Mouse (Mus musculus): ENCODE measurements around the gene Mccc2. TPM values are rescaled to one million over a fixed set of nuclear protein-coding genes. Genes with fewer than 3 reads are reported as not detected.

Mccc2 gene
- polyA plus RNA-seq, 1 experiment from 2014 or later: 31.0 TPM

GRCm38 (mm10) chr13:99955591-99955944, 59.9 kb downstream of the Mccc2 start:
- Histone ChIP-seq H3K27me3 (replicated peaks; ENCODE audit: control insufficient read depth, insufficient read depth, low read length) (no peaks in the 10 kb centered on the region), H3K36me3 (ENCODE audit: control insufficient read depth, insufficient read depth, low read length) (peaks cover 5% of the 10 kb centered on the region; the same call in 1 of the 2 replicates), H3K9ac (ENCODE audit: low read depth, low read length) (no peak overlapping the region), H3K4me2 (no peak overlapping the region), H3K4me3 (ENCODE audit: low read depth, low read length) (no peak overlapping the region), H3K9me3 (ENCODE audit: control insufficient read depth, low read length) (no peaks in the 10 kb centered on the region), H3K4me1 (replicated peaks; ENCODE audit: control insufficient read depth, insufficient read depth, low read length) (no peaks in the 10 kb centered on the region), H3K27ac (ENCODE audit: low read depth, low read length) (no peak overlapping the region)
- 82% methylated on average over 1 of the region's 1 CpGs for WGBS
- ATAC-seq (replicated peaks; ENCODE audit: low FRiP score) (no peak), DNase-seq (ENCODE audit: low spot score) (no peak)

- no peak overlapping the region for H3K27ac ChIP-seq (ENCODE audit: low read depth, low read length)
- no peaks in the 10 kb centered on the region for H3K27me3 ChIP-seq (replicated peaks; ENCODE audit: control insufficient read depth, insufficient read depth, low read length)
- no peak overlapping the region for H3K9ac ChIP-seq (ENCODE audit: low read depth, low read length)
- DNase-seq (ENCODE audit: low spot score) (no peak), ATAC-seq (replicated peaks; ENCODE audit: low FRiP score) (no peak)
- H3K36me3 ChIP-seq (ENCODE audit: control insufficient read depth, insufficient read depth, low read length): peaks cover 5% of the 10 kb centered on the region; the same call in 1 of the 2 replicates
- WGBS: 91% methylated on average over 5 of the region's 5 CpGs
- H3K9me3 ChIP-seq (ENCODE audit: control insufficient read depth, low read length): no peaks in the 10 kb centered on the region
- no peaks in the 10 kb centered on the region for H3K4me1 ChIP-seq (replicated peaks; ENCODE audit: control insufficient read depth, insufficient read depth, low read length)
- H3K4me2 ChIP-seq: no peak overlapping the region
- H3K4me3 ChIP-seq (ENCODE audit: low read depth, low read length): no peak overlapping the region
These were observed 60.4 kb downstream of the Mccc2 start for GRCm38 (mm10) chr13:99954902-99955590.

DNA sequence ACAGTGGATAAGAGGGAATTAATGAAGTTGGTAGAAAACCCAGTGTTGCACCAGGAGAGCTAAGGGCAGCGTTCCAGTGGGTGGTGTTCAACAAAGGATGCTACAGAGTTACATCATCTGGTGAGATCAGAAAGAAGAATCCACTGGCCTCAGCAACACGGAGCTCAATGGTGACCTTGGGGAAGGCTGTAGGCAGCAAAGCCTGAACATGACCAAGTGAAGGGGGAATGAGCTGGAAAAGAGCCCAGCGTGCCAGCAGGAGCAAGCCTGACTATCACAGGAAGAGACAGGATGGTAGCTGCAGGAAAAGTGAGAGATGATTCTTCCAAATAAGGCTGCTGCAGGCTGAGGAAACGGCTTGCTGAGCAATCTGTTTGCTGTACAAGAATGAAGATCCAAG, 68.0 kb downstream of the Mccc2 start:
- H3K4me1 ChIP-seq (replicated peaks; ENCODE audit: control insufficient read depth, insufficient read depth, low read length): no peaks in the 10 kb centered on the region
- 89% methylated on average over 4 of the region's 4 CpGs for WGBS
- no peaks in the 10 kb centered on the region for H3K27me3 ChIP-seq (replicated peaks; ENCODE audit: control insufficient read depth, insufficient read depth, low read length)
- H3K27ac ChIP-seq (ENCODE audit: low read depth, low read length): no peak overlapping the region
- no peak overlapping the region for H3K4me2 ChIP-seq
- peaks cover 6% of the 10 kb centered on the region; the same call in 1 of the 2 replicates for H3K36me3 ChIP-seq (ENCODE audit: control insufficient read depth, insufficient read depth, low read length)
- H3K9ac ChIP-seq (ENCODE audit: low read depth, low read length): no peak overlapping the region
- no peak for DNase-seq (ENCODE audit: low spot score)
- no peaks in the 10 kb centered on the region for H3K9me3 ChIP-seq (ENCODE audit: control insufficient read depth, low read length)
- ATAC-seq (replicated peaks; ENCODE audit: low FRiP score): no peak
- no peak overlapping the region for H3K4me3 ChIP-seq (ENCODE audit: low read depth, low read length)

DNA sequence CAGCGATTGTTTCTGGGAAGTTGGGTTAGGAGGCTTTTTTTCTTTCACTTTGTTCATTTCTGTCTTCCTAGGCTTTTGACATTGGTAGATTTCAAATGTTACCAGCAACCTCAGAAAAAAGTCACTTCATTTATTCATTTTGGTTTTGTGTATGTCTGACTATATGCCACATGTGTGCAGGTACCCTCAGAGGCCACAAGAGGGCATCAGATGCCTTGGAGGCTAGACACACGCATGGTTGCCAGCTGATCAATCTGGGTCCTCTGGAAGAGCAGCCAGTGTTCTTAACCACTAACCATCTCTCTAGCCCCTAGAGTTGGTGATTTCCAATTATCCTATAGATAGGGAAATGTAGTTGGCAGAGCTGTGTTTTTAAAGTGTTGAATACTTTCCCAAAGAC, 71.9 kb downstream of the Mccc2 start:
- DNase-seq (ENCODE audit: low spot score): no peak
- no peak for ATAC-seq (replicated peaks; ENCODE audit: low FRiP score)
- Histone ChIP-seq H3K9me3 (ENCODE audit: control insufficient read depth, low read length) (no peaks in the 10 kb centered on the region), H3K4me2 (no peak overlapping the region), H3K36me3 (ENCODE audit: control insufficient read depth, insufficient read depth, low read length) (no peaks in the 10 kb centered on the region; the same call in 1 of the 2 replicates), H3K4me1 (replicated peaks; ENCODE audit: control insufficient read depth, insufficient read depth, low read length) (no peaks in the 10 kb centered on the region), H3K27ac (ENCODE audit: low read depth, low read length) (no peak overlapping the region), H3K27me3 (replicated peaks; ENCODE audit: control insufficient read depth, insufficient read depth, low read length) (no peaks in the 10 kb centered on the region), H3K9ac (ENCODE audit: low read depth, low read length) (no peak overlapping the region), H3K4me3 (ENCODE audit: low read depth, low read length) (no peak overlapping the region)
- WGBS: 90% methylated on average over 2 of the region's 2 CpGs

GRCm38 (mm10) chr13:99940601-99941000, 74.8 kb downstream of the Mccc2 start:
- WGBS: 39% methylated on average over 2 of the region's 2 CpGs
- DNase-seq (ENCODE audit: low spot score): no peak
- H3K9me3 ChIP-seq (ENCODE audit: control insufficient read depth, low read length): no peaks in the 10 kb centered on the region

DNA sequence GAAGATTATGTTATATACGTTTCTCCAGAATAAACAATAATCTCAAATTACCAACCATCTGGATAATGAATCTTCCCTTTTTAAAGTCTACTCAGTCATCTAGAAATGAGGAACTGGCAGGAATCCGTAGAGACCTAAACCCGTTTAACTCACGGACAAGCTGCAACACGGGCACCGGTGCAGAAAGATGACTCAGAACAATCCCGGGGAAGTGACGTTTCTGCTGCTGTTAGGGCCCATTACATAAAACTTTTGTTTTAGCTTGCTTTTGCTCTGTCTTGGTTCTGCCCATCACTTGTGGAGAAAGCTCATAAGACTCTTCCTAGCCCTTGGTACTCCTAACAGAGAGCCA, 76.1 kb downstream of the Mccc2 start:
- no peak overlapping the region for H3K4me3 ChIP-seq (ENCODE audit: low read depth, low read length)
- H3K27me3 ChIP-seq (replicated peaks; ENCODE audit: control insufficient read depth, insufficient read depth, low read length): no peaks in the 10 kb centered on the region
- no peaks in the 10 kb centered on the region for H3K9me3 ChIP-seq (ENCODE audit: control insufficient read depth, low read length)
- no peak for DNase-seq (ENCODE audit: low spot score)
- WGBS: 47% methylated on average over 8 of the region's 8 CpGs
- H3K27ac ChIP-seq (ENCODE audit: low read depth, low read length): no peak overlapping the region
- no peak for ATAC-seq (replicated peaks; ENCODE audit: low FRiP score)
- H3K4me1 ChIP-seq (replicated peaks; ENCODE audit: control insufficient read depth, insufficient read depth, low read length): no peaks in the 10 kb centered on the region
- H3K4me2 ChIP-seq: no peak overlapping the region
- H3K36me3 ChIP-seq (ENCODE audit: control insufficient read depth, insufficient read depth, low read length): no peaks in the 10 kb centered on the region
- H3K9ac ChIP-seq (ENCODE audit: low read depth, low read length): no peak overlapping the region

More at GRCm38 (mm10) chr13:99940601-99941000, 74.8 kb downstream of the Mccc2 start:
- ATAC-seq (replicated peaks; ENCODE audit: low FRiP score): no peak
- no peak overlapping the region for H3K4me2 ChIP-seq
- H3K4me1 ChIP-seq (replicated peaks; ENCODE audit: control insufficient read depth, insufficient read depth, low read length): no peaks in the 10 kb centered on the region
- no peak overlapping the region for H3K4me3 ChIP-seq (ENCODE audit: low read depth, low read length)
- H3K27me3 ChIP-seq (replicated peaks; ENCODE audit: control insufficient read depth, insufficient read depth, low read length): no peaks in the 10 kb centered on the region
- H3K27ac ChIP-seq (ENCODE audit: low read depth, low read length): no peak overlapping the region
- H3K9ac ChIP-seq (ENCODE audit: low read depth, low read length): no peak overlapping the region
- no peaks in the 10 kb centered on the region for H3K36me3 ChIP-seq (ENCODE audit: control insufficient read depth, insufficient read depth, low read length)

DNA sequence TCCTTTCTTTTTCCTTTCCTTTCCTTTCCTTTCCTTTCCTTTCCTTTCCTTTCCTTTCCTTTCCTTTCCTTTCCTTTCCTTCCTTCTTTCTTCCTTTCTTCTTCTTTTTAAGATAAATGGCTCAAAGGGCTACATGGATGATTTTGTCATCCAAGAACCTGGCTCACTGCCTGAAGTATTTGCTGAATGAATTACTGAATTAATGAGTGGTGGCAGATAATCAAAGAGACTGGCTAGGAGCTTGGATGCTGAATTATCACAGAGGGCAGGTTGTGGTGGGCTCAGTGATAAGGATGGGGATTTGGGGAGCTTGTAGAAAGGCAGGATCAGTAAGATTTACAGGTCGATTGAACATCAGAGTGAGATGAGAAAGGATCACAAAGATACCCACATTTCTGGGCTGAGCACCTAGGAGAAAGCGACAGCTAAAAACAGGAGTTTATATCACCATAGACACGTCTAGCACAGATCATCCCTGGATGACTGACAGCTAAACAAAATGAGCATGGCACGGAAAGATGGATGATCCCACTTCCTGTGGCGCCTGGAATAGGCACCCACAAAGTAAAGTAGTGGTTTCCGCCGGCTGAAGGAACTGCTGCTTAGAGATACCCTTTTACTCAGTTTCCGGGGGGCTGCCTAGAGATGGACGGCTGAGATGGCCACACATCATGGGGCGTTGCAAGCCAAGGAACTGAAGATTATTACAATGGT, 76.7 kb downstream of the Mccc2 start:
- H3K9ac ChIP-seq (ENCODE audit: low read depth, low read length): no peak overlapping the region
- H3K4me2 ChIP-seq: no peak overlapping the region
- no peaks in the 10 kb centered on the region for H3K36me3 ChIP-seq (ENCODE audit: control insufficient read depth, insufficient read depth, low read length)
- H3K27ac ChIP-seq (ENCODE audit: low read depth, low read length): no peak overlapping the region
- no peak overlapping the region for H3K4me3 ChIP-seq (ENCODE audit: low read depth, low read length)
- ATAC-seq (replicated peaks; ENCODE audit: low FRiP score) (no peak), DNase-seq (ENCODE audit: low spot score) (no peak)
- no peaks in the 10 kb centered on the region for H3K9me3 ChIP-seq (ENCODE audit: control insufficient read depth, low read length)
- WGBS: 45% methylated on average over 10 of the region's 10 CpGs
- no peaks in the 10 kb centered on the region for H3K4me1 ChIP-seq (replicated peaks; ENCODE audit: control insufficient read depth, insufficient read depth, low read length)
- H3K27me3 ChIP-seq (replicated peaks; ENCODE audit: control insufficient read depth, insufficient read depth, low read length): no peaks in the 10 kb centered on the region

GRCm38 (mm10) chr13:99937741-99938140, 77.7 kb downstream of the Mccc2 start:
- H3K27ac ChIP-seq (ENCODE audit: low read depth, low read length): no peak overlapping the region
- H3K4me3 ChIP-seq (ENCODE audit: low read depth, low read length): no peak overlapping the region
- H3K9ac ChIP-seq (ENCODE audit: low read depth, low read length): no peak overlapping the region
- no peaks in the 10 kb centered on the region for H3K27me3 ChIP-seq (replicated peaks; ENCODE audit: control insufficient read depth, insufficient read depth, low read length)
- 68% methylated on average over 3 of the region's 3 CpGs for WGBS
- no peaks in the 10 kb centered on the region for H3K9me3 ChIP-seq (ENCODE audit: control insufficient read depth, low read length)
- H3K36me3 ChIP-seq (ENCODE audit: control insufficient read depth, insufficient read depth, low read length): no peaks in the 10 kb centered on the region
- DNase-seq (ENCODE audit: low spot score) (no peak), ATAC-seq (replicated peaks; ENCODE audit: low FRiP score) (no peak)
- no peaks in the 10 kb centered on the region for H3K4me1 ChIP-seq (replicated peaks; ENCODE audit: control insufficient read depth, insufficient read depth, low read length)
- no peak overlapping the region for H3K4me2 ChIP-seq

GRCm38 (mm10) chr13:99932406-99932805, 83.0 kb downstream of the Mccc2 start:
- no peaks in the 10 kb centered on the region for H3K4me1 ChIP-seq (replicated peaks; ENCODE audit: control insufficient read depth, insufficient read depth, low read length)
- WGBS: 57% methylated on average over 1 of the region's 1 CpGs
- H3K9me3 ChIP-seq (ENCODE audit: control insufficient read depth, low read length): no peaks in the 10 kb centered on the region
- no peak overlapping the region for H3K4me2 ChIP-seq
- DNase-seq (ENCODE audit: low spot score) (no peak), ATAC-seq (replicated peaks; ENCODE audit: low FRiP score) (no peak)
- H3K36me3 ChIP-seq (ENCODE audit: control insufficient read depth, insufficient read depth, low read length): no peaks in the 10 kb centered on the region
- H3K27me3 ChIP-seq (replicated peaks; ENCODE audit: control insufficient read depth, insufficient read depth, low read length): no peaks in the 10 kb centered on the region
- H3K9ac ChIP-seq (ENCODE audit: low read depth, low read length): no peak overlapping the region
- no peak overlapping the region for H3K27ac ChIP-seq (ENCODE audit: low read depth, low read length)
- no peak overlapping the region for H3K4me3 ChIP-seq (ENCODE audit: low read depth, low read length)
